Mouse (Mus musculus) cerebellum, adult 2 months (tissue): ENCODE data around the gene Pcdh19.

ENCODE experiments used
- CTCF ChIP-seq: fragments of 200-500 bp; IDR thresholded peaks from 2 replicates; pipeline ENCODE4 v1.5.1; 2011; ENCODE audit warnings: low read depth, mild to moderate bottlenecking, control low read depth, low read length, moderate library complexity, borderline replicate concordance; ENCODE audit not compliant: insufficient read depth
- POLR2A ChIP-seq: fragments of 200-500 bp; IDR thresholded peaks from 2 replicates; pipeline ENCODE4 v1.6.1; 2011; ENCODE audit warnings: low read length, control low read depth, borderline replicate concordance; ENCODE audit not compliant: insufficient read depth

DNA sequence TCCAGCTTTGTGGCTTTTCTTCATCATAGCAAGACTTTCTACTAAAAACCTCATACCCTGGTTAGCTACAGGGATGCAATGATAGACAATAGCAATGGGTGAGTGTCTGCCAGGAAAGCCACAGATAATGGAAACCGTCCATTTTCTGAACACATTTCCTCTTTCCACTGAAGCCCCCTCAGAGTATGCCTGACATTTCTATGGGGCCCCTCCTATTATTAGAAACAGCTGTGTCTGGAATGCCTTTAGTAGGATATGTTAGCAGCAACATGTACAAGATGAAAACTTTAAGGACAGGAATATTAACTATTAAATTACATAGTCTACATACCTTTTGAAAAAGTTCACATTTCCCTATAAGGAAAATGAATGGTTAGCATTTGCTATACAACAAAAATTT is 87.1 kb downstream of the Pcdh19 start:
- TF ChIP-seq CTCF = no peak
- TF ChIP-seq POLR2A = no peak
